Mouse (Mus musculus) retina, postnatal 7 days (tissue): ENCODE data around the gene Olfr1513.
"Not testable (repeated sequence)": the region's sequence is repeated elsewhere in the genome, so short reads cannot be mapped to it uniquely, and the experiment has no call there.

Source experiments
- DNase-seq: peaks from one replicate; pipeline ENCODE4 v3.0.0-alpha.2; 2012; ENCODE audit warnings: low read depth, low spot score

Gene Olfr1513

GRCm38 (mm10) chr14:52356308-52356707, at the start of gene Olfr1513:
Gene Olfr1513, minus strand, starts transcription at chr14:52356408.
- DNase-seq: no peak

- DNase-seq: no peak
Measured at GRCm38 (mm10) chr14:52397279-52397678, 41.1 kb upstream of the Olfr1513 start, which contains the start of gene Olfr1511. Gene Olfr1511, minus strand, starts transcription at chr14:52397379.

DNA sequence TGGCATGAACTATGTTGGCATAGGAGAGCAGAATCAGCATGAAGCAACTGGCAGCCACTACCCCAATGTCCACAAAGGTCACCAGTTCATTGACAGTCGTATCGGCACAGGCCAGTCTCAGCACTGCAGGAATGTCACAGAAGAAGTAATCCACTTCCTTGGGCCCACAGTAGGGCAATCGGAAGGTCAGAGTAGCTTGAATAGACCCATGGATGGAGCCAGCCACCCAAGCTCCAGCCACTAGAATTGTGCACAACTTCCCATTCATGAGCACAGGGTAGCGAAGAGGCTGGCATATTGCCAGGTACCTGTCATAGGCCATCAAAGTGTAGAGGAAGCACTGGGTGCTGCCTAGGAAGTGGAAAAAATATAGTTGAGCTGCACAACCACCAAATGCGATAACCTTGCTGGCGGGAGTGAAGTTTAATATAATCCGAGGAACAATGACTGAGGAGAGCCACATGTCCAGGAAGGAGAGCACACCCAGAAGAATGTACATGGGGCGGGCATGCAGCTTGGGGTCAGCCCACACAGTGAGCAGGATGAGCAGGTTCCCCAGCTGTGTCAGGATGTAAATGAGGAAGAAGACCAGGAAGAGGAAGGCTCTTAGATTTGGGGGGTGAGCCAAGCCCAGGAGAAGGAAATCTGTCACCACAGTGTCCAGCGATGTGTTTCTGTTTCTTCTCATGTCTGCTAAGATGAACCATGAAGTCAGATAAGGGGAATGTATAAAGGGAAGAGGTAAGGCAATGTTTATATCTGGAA, 34.1 kb upstream of the Olfr1513 start:
- not testable (repeated sequence) for DNase-seq

- no peak for DNase-seq
Measured at GRCm38 (mm10) chr14:52379068-52379467, 22.9 kb upstream of the Olfr1513 start, which contains the start of gene Olfr1512. Gene Olfr1512, minus strand, starts transcription at chr14:52379168.

GRCm38 (mm10) chr14:52368741-52369140, 12.5 kb upstream of the Olfr1513 start:
- no peak for DNase-seq

- no peak for DNase-seq
Measured at GRCm38 (mm10) chr14:52339512-52339852, 16.7 kb downstream of the Olfr1513 start.

GRCm38 (mm10) chr14:52338751-52339511, 17.3 kb downstream of the Olfr1513 start:
- DNase-seq: peak; percentile 69

DNA sequence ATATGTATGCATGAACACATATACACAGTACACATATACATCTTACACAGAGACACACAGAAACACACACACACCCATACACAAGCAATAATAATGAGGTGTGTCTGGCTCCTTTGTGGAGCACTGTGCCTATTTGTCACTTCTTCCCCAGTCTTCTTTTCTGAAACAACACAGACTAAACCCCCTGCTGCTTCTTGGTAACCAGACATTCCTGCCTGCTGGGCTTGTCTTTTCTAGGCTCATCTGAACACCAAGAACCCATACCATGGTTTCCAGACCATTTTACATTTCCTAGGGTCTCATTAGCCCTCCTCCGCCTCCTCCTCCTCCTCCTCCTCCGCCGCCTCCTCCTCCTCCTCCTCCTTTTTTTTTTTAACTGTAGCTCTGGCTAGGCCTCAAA, 24.0 kb downstream of the Olfr1513 start:
- DNase-seq: no peak

GRCm38 (mm10) chr14:52331069-52331750, 25.0 kb downstream of the Olfr1513 start:
- no peak for DNase-seq

- no peak for DNase-seq
Measured at GRCm38 (mm10) chr14:52327910-52328812, 28.0 kb downstream of the Olfr1513 start, which contains the start of gene Sall2. Gene Sall2, minus strand, starts transcription at chr14:52328762.

GRCm38 (mm10) chr14:52327375-52327901, 28.8 kb downstream of the Olfr1513 start:
- no peak for DNase-seq

- DNase-seq: no peak
Measured at GRCm38 (mm10) chr14:52325890-52326289, 30.3 kb downstream of the Olfr1513 start.

- DNase-seq: no peak
Measured at GRCm38 (mm10) chr14:52319361-52319760, 36.8 kb downstream of the Olfr1513 start.

DNA sequence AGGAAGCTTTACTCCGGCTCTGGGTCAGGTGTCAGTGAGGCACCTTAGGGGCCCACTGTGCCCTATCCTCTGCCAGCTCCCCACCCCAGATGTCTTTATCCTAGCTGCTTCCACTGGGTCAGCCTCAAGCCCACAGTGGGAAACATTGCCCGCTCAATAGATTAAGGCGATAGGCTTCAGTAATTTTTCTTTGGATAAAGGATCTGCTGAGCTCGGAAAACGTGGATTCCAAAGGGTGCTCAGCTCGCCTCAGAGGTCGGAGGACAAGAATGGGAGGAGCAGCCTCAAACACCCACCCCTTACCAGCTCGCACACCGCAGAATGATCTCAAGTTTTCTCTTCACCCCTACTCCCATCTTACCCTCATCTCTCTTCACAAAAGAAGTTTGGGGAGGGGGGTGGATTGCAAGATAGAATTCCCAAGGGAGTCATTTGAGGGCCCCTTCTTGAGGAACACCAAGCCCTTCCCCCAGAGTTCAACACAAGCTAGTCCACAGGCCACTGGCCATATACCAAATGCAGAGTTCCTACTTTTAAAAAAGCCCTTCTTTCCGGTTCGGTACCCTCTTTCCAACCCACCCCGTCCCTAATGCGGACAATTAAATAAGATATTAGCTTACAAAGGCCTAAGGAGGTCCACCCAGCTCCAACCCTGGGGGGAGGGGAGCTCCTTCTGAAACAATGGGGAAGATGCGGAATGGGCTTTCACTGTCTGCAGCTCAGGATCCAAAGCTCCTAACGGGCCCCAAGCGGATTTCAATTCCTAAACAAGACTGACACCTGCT, 39.6 kb downstream of the Olfr1513 start:
- peak; percentile 16 for DNase-seq

- peak; percentile 69 for DNase-seq
Measured at GRCm38 (mm10) chr14:52315792-52316440, 40.3 kb downstream of the Olfr1513 start.

GRCm38 (mm10) chr14:52315283-52315780, 40.9 kb downstream of the Olfr1513 start:
- DNase-seq: no peak

- no peak for DNase-seq
Measured at GRCm38 (mm10) chr14:52314808-52315150, 41.4 kb downstream of the Olfr1513 start.

DNA sequence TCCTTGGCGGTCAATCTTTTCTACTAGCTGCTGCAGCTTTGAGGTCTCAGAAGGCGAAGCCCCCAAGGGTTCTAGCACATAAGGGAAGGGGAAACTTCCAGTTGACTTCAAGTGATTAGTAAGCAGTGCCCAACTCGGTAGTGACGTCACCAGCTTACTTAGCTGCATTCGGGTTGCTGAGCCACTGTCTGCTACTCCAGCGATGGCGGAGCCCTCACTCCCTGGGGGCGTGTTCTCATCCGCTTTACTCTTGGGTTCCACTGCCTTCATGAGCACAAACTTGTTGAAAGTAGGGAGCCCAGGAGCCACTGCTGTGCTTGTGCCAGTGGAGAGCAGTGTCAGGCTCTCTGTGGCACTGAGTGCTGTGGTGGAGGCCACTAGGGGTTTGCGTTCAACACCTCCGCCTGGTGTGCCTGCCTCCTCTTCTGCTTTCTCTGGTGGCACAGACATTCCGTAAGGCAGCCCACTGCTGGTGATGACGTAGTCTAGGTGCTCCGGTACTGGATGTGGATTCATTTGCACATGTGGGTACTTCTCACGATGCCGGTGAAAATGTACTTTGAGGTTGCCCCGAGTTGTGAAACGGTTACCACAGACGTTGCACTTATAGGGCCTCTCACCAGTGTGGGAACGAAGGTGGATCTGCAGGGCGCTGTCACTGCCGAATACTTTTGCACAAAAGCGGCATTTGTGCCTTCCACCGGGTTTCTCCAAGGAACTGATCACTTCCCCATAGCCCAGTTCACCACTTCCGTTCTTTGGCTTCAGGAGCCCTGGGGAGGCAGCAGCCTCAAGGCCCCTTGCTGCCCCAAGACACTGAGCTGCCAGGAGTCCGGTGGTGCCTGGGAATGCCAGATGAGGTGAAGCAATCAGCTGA, 42.0 kb downstream of the Olfr1513 start:
- no peak for DNase-seq
